Mouse (Mus musculus) lung, postnatal 0 days (tissue): Measurements from ENCODE around the gene Krt39. TPM values are rescaled to one million over a fixed set of nuclear protein-coding genes. Genes with fewer than 3 reads are reported as not detected.

Source experiments
- ATAC-seq: fragments of 200-750 bp; cut with Nextera tagmentation; 2 replicates; pipeline ENCODE4 v1.8.0; 2017; ENCODE audit warnings: moderate library complexity
- DNase-seq: peaks from one replicate; pipeline ENCODE4 v3.0.0-alpha.2; 2016; ENCODE audit warnings: low spot score
- H3K27ac ChIP-seq: fragments of 300-500 bp; sonication (generic); 2 replicates; pipeline ENCODE4 v1.5.1; 2014; ENCODE audit warnings: antibody characterized with exemption, mild to moderate bottlenecking, low read length, mixed read lengths
- H3K27me3 ChIP-seq: fragments of 300-500 bp; sonication (generic); replicated peaks from 2 replicates; pipeline ENCODE4 v1.6.1; 2014; ENCODE audit warnings: low read length, mixed read lengths; ENCODE audit not compliant: insufficient read depth
- H3K36me3 ChIP-seq: fragments of 300-500 bp; sonication (generic); 2 replicates; pipeline ENCODE4 v1.6.1; 2014; ENCODE audit warnings: low read length, mixed read lengths; ENCODE audit not compliant: insufficient read depth
- H3K4me1 ChIP-seq: fragments of 300-500 bp; sonication (generic); 2 replicates; pipeline ENCODE4 v1.6.1; 2014; ENCODE audit warnings: antibody characterized with exemption, low read depth, low read length, mixed read lengths; ENCODE audit not compliant: insufficient read depth
- H3K4me2 ChIP-seq: fragments of 300-500 bp; sonication (generic); replicated peaks from 2 replicates; pipeline ENCODE4 v1.6.1; 2014; ENCODE audit warnings: low read depth, mild to moderate bottlenecking, low read length, moderate library complexity, mixed read lengths
- H3K4me3 ChIP-seq: fragments of 300-500 bp; sonication (generic); 2 replicates; pipeline ENCODE4 v1.5.1; 2014; ENCODE audit warnings: low read depth, low read length
- H3K9ac ChIP-seq: fragments of 300-500 bp; sonication (generic); replicated peaks from 2 replicates; pipeline ENCODE4 v1.6.1; 2014; ENCODE audit warnings: low read depth, mild to moderate bottlenecking
- H3K9me3 ChIP-seq: fragments of 300-500 bp; sonication (generic); 2 replicates; pipeline ENCODE4 v1.6.1; 2016; ENCODE audit warnings: low read length, mixed read lengths
- CTCF ChIP-seq: IDR thresholded peaks from 2 replicates; pipeline ENCODE4 v1.5.1; 2016; ENCODE audit warnings: antibody characterized with exemption, mild to moderate bottlenecking
- EP300 ChIP-seq: IDR thresholded peaks from 2 replicates; pipeline ENCODE4 v1.6.1; 2016; ENCODE audit warnings: antibody characterized with exemption, mild to moderate bottlenecking, control low read depth
- WGBS: fragments of 180-500 bp; shearing (Covaris S2); extraction: QIAGEN DNeasy Blood & Tissue Kit; methylation state at CpG from one replicate; pipeline ENCODE4 v1.1.7; 2014; 5-methylcytosine and 5-hydroxymethylcytosine counted together
- polyA plus RNA-seq: library from polyadenylated mRNA; unstranded; fragments of >200 nt; fragmentation: Nextera tagmentation; extraction: Ambion mirVana; gene quantifications from 2 replicates; pipeline ENCODE4 v1.2.1, GENCODE M21; 2015

Gene Krt39
- polyA plus RNA-seq, 1 experiment from 2014 or later, result not detected

- WGBS, result 88% methylated on average over 2 of the region's 2 CpGs
- H3K27me3 ChIP-seq, result no peaks in the 10 kb centered on the region
- no peak for ATAC-seq
Measured at GRCm38 (mm10) chr11:99556195-99556594, 35.1 kb upstream of the Krt39 start.

GRCm38 (mm10) chr11:99550765-99551164 is 29.6 kb upstream of the Krt39 start, which contains the start of gene Krtap3-3:
TSS of gene Krtap3-3 (minus strand) at chr11:99550865.
- WGBS, result 79% methylated on average over 3 of the region's 4 CpGs
- H3K9ac ChIP-seq, result no peak within 1 kb of the TSS
- H3K4me1 ChIP-seq, result no peaks in the 10 kb centered on the region
- no peak for ATAC-seq
- no peaks in the 10 kb centered on the region for H3K9me3 ChIP-seq
- no peak for TF ChIP-seq CTCF
- no peak for TF ChIP-seq EP300
- no peak within 1 kb of the TSS for H3K27ac ChIP-seq
- no peak within 1 kb of the TSS for H3K4me2 ChIP-seq
- no peak within 1 kb of the TSS for H3K4me3 ChIP-seq
- H3K36me3 ChIP-seq, result no peaks in the 10 kb centered on the region
- no peaks in the 10 kb centered on the region for H3K27me3 ChIP-seq
- no peak for DNase-seq

More at GRCm38 (mm10) chr11:99556195-99556594, 35.1 kb upstream of the Krt39 start:
- H3K9me3 ChIP-seq, result no peaks in the 10 kb centered on the region
- no peak for DNase-seq
- no peak overlapping the region for H3K9ac ChIP-seq
- no peak overlapping the region for H3K27ac ChIP-seq
- no peaks in the 10 kb centered on the region for H3K36me3 ChIP-seq
- no peak overlapping the region for H3K4me2 ChIP-seq
- no peaks in the 10 kb centered on the region for H3K4me1 ChIP-seq
- no peak for TF ChIP-seq CTCF
- TF ChIP-seq EP300, result no peak
- no peak overlapping the region for H3K4me3 ChIP-seq

GRCm38 (mm10) chr11:99547892-99548291 is 26.8 kb upstream of the Krt39 start:
- no peaks in the 10 kb centered on the region for H3K9me3 ChIP-seq
- H3K4me1 ChIP-seq, result no peaks in the 10 kb centered on the region
- H3K4me2 ChIP-seq, result no peak overlapping the region
- no peak overlapping the region for H3K27ac ChIP-seq
- no peaks in the 10 kb centered on the region for H3K27me3 ChIP-seq
- TF ChIP-seq EP300 (no peak), CTCF (peak; percentile 21; the same call in 1 of the 2 replicates)
- DNase-seq (no peak), ATAC-seq (no peak)
- no peak overlapping the region for H3K4me3 ChIP-seq
- no peaks in the 10 kb centered on the region for H3K36me3 ChIP-seq
- H3K9ac ChIP-seq, result no peak overlapping the region

GRCm38 (mm10) chr11:99539721-99540120 is 18.6 kb upstream of the Krt39 start:
- no peak overlapping the region for H3K4me2 ChIP-seq
- H3K9me3 ChIP-seq, result no peaks in the 10 kb centered on the region
- H3K27me3 ChIP-seq, result no peaks in the 10 kb centered on the region
- no peaks in the 10 kb centered on the region for H3K36me3 ChIP-seq
- DNase-seq (peak; percentile 5), ATAC-seq (no peak)
- H3K27ac ChIP-seq, result no peak overlapping the region
- H3K9ac ChIP-seq, result no peak overlapping the region
- 32% methylated on average over 9 of the region's 9 CpGs for WGBS
- H3K4me3 ChIP-seq, result no peak overlapping the region
- H3K4me1 ChIP-seq, result no peaks in the 10 kb centered on the region
- no peak for TF ChIP-seq EP300
- TF ChIP-seq CTCF, result no peak

- Histone ChIP-seq H3K9me3 (no peaks in the 10 kb centered on the region), H3K4me3 (no peak overlapping the region), H3K36me3 (no peaks in the 10 kb centered on the region), H3K27me3 (no peaks in the 10 kb centered on the region), H3K4me1 (no peaks in the 10 kb centered on the region), H3K9ac (no peak overlapping the region), H3K4me2 (no peak overlapping the region), H3K27ac (no peak overlapping the region)
- ATAC-seq, result peak; percentile 41; the same call in 1 of the 2 replicates
- peak; percentile 19 for DNase-seq
- 53% methylated on average over 8 of the region's 8 CpGs for WGBS
- TF ChIP-seq EP300, result peak; percentile 32; the same call in 1 of the 2 replicates
- no peak for TF ChIP-seq CTCF
Measured at GRCm38 (mm10) chr11:99514098-99514497, 7.0 kb downstream of the Krt39 start.

- Histone ChIP-seq H3K36me3 (no peaks in the 10 kb centered on the region), H3K4me1 (no peaks in the 10 kb centered on the region), H3K27me3 (no peaks in the 10 kb centered on the region), H3K9ac (no peak overlapping the region), H3K4me3 (no peak overlapping the region), H3K4me2 (no peak overlapping the region), H3K27ac (no peak overlapping the region), H3K9me3 (no peaks in the 10 kb centered on the region)
- ATAC-seq, result no peak
- DNase-seq, result no peak
- TF ChIP-seq CTCF, result no peak
- no peak for TF ChIP-seq EP300
- WGBS, result 77% methylated on average over 9 of the region's 9 CpGs
Measured at GRCm38 (mm10) chr11:99500095-99500805, 20.9 kb downstream of the Krt39 start.
